Mouse (Mus musculus) megakaryocyte, embryonic 14.5 days (primary cell): ENCODE results near the gene Kdr.
"Not testable (repeated sequence)": the region's sequence is repeated elsewhere in the genome, so short reads cannot be mapped to it uniquely, and the experiment has no call there.

Source experiments
- FLI1 ChIP-seq: IDR thresholded peaks from 2 replicates; pipeline ENCODE4 v1.6.1; 2012; ENCODE audit warnings: low read length, inconsistent platforms, mixed read lengths
- GATA1 ChIP-seq: IDR thresholded peaks from 3 replicates; pipeline ENCODE4 v1.6.1; 2012; ENCODE audit warnings: mixed read lengths, low read length, inconsistent platforms, borderline replicate concordance

DNA sequence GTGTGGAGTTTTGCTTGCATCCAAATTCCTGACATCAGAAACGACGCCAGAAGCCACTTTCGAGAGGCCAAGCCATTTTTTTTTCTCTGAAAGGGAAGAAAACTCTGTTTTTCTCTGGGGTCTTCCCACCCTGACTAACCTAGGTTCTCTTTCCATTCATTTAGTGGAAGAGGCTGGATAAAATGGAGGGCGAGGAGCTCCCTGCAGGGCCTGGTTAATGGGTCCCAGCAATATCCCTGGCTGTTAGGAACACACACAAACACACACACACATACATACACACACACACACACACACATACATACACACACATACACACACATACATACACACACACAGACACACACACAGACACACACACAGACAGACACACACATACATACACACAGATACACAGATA lies 46.8 kb downstream of the Kdr start:
- not testable (repeated sequence) for TF ChIP-seq GATA1, FLI1
